Mouse (Mus musculus) stomach, adult 2 months (tissue): Measurements from ENCODE around the gene Gm10058. TPM values are rescaled to one million over a fixed set of nuclear protein-coding genes. Genes with fewer than 3 reads are reported as not detected.

Source experiments
- polyA plus RNA-seq: library from polyadenylated mRNA; depleted of rRNA; stranded (reverse); fragments of >200 nt; gene quantifications from 2 replicates; pipeline ENCODE4 v1.2.3, GENCODE M21; 2012; rRNA removed

The Gm10058 gene
- not detected in 2 replicates for polyA plus RNA-seq

GRCm38 (mm10) chrX:27946785-27947184 is at the start of gene Gm10058:
TSS of gene Gm10058 (minus strand) at chrX:27946885.

